Mouse (Mus musculus) embryonic facial prominence, embryonic 10.5 days (tissue): ENCODE results near the gene Lmf1. TPM values are rescaled to one million over a fixed set of nuclear protein-coding genes. Genes with fewer than 3 reads are reported as not detected.
A peak's percentile ranks its signal among the peaks of the same experiment; 100 is the strongest.

Source experiments
- DNase-seq: peaks from one replicate; pipeline ENCODE4 v3.0.0-alpha.2; 2017; ENCODE audit warnings: low spot score
- H3K27ac ChIP-seq: fragments of 300-500 bp; sonication (generic); replicated peaks from 2 replicates; pipeline ENCODE4 v1.5.1; 2016; ENCODE audit warnings: mild to moderate bottlenecking
- H3K27me3 ChIP-seq: fragments of 300-500 bp; sonication (generic); replicated peaks from 2 replicates; pipeline ENCODE4 v1.6.1; 2016; ENCODE audit warnings: low read depth, mild to moderate bottlenecking; ENCODE audit not compliant: poor library complexity, severe bottlenecking
- H3K36me3 ChIP-seq: fragments of 300-500 bp; sonication (generic); replicated peaks from 2 replicates; pipeline ENCODE4 v1.6.1; 2016; ENCODE audit warnings: mild to moderate bottlenecking, moderate library complexity
- H3K4me1 ChIP-seq: fragments of 300-500 bp; sonication (generic); 2 replicates; pipeline ENCODE4 v1.6.1; 2016
- H3K4me3 ChIP-seq: fragments of 300-500 bp; sonication (generic); 2 replicates; pipeline ENCODE4 v1.5.1; 2016; ENCODE audit warnings: mild to moderate bottlenecking, moderate library complexity
- H3K9me3 ChIP-seq: fragments of 300-500 bp; sonication (generic); 2 replicates; pipeline ENCODE4 v1.6.1; 2016; ENCODE audit warnings: mild to moderate bottlenecking
- WGBS: fragments of 180-500 bp; shearing (Covaris S2); methylation state at CpG from one replicate; pipeline ENCODE4 v1.1.7; 2016; 5-methylcytosine and 5-hydroxymethylcytosine counted together
- polyA plus RNA-seq: library from polyadenylated mRNA; unstranded; fragments of >200 nt; fragmentation: Nextera tagmentation; extraction: Ambion mirVana; gene quantifications from 2 replicates; pipeline ENCODE4 v1.2.1, GENCODE M21; 2016

Lmf1 gene
- polyA plus RNA-seq, 1 experiment from 2014 or later: 26.3 TPM

- under 1% methylated on average over 61 of the region's 61 CpGs for WGBS
- Histone ChIP-seq H3K4me3 (peak within 1 kb of the TSS; percentile 67), H3K4me1 (peaks cover 70% of the 10 kb centered on the region), H3K27ac (peak within 1 kb of the TSS; percentile 81), H3K9me3 (no peaks in the 10 kb centered on the region), H3K27me3 (peaks cover 84% of the 10 kb centered on the region), H3K36me3 (peaks cover 11% of the 10 kb centered on the region)
- peak; percentile 95 for DNase-seq
Measured at GRCm38 (mm10) chr17:25570648-25571452, 8.0 kb upstream of the Lmf1 start, which contains the start of gene Sox8. TSS of gene Sox8 (minus strand) at chr17:25570686.

- no peak for DNase-seq
- 3% methylated on average over 8 of the region's 8 CpGs for WGBS
- H3K36me3 ChIP-seq: peaks cover 11% of the 10 kb centered on the region
- H3K4me1 ChIP-seq: peaks cover 66% of the 10 kb centered on the region
- H3K27ac ChIP-seq: peak overlapping the region; percentile 81
- no peaks in the 10 kb centered on the region for H3K9me3 ChIP-seq
- peaks cover 82% of the 10 kb centered on the region for H3K27me3 ChIP-seq
- peak overlapping the region; percentile 67 for H3K4me3 ChIP-seq
Measured at GRCm38 (mm10) chr17:25571453-25571820, 7.4 kb upstream of the Lmf1 start.

- peaks cover 4% of the 10 kb centered on the region; the same call in 1 of the 2 replicates for H3K36me3 ChIP-seq
- no peaks in the 10 kb centered on the region for H3K9me3 ChIP-seq
- H3K4me1 ChIP-seq: peaks cover 55% of the 10 kb centered on the region
- 78% methylated on average over 12 of the region's 12 CpGs for WGBS
- DNase-seq: no peak
- peaks cover 54% of the 10 kb centered on the region for H3K27me3 ChIP-seq
- H3K27ac ChIP-seq: no peak overlapping the region
- no peak overlapping the region for H3K4me3 ChIP-seq
Measured at GRCm38 (mm10) chr17:25575208-25575971, 3.5 kb upstream of the Lmf1 start.

GRCm38 (mm10) chr17:25576034-25576433 is 2.9 kb upstream of the Lmf1 start:
- peaks cover 9% of the 10 kb centered on the region; the same call in 1 of the 2 replicates for H3K36me3 ChIP-seq
- no peaks in the 10 kb centered on the region for H3K9me3 ChIP-seq
- no peak overlapping the region for H3K4me3 ChIP-seq
- no peak for DNase-seq
- H3K4me1 ChIP-seq: peaks cover 49% of the 10 kb centered on the region
- 67% methylated on average over 2 of the region's 2 CpGs for WGBS
- peaks cover 53% of the 10 kb centered on the region for H3K27me3 ChIP-seq
- no peak overlapping the region for H3K27ac ChIP-seq

- peaks cover 45% of the 10 kb centered on the region for H3K4me1 ChIP-seq
- no peak overlapping the region for H3K27ac ChIP-seq
- no peaks in the 10 kb centered on the region for H3K9me3 ChIP-seq
- H3K27me3 ChIP-seq: peaks cover 43% of the 10 kb centered on the region
- WGBS: 22% methylated on average over 6 of the region's 6 CpGs
- 0 out of 2 replicates have a peak overlapping the region, but pooled peaks have one; percentile 1 for H3K4me3 ChIP-seq
- no peak for DNase-seq
- peaks cover 9% of the 10 kb centered on the region; the same call in 1 of the 2 replicates for H3K36me3 ChIP-seq
Measured at GRCm38 (mm10) chr17:25577263-25577662, 1.6 kb upstream of the Lmf1 start.

- Histone ChIP-seq H3K9me3 (no peaks in the 10 kb centered on the region), H3K4me1 (peaks cover 45% of the 10 kb centered on the region), H3K27me3 (peaks cover 39% of the 10 kb centered on the region), H3K4me3 (no peak overlapping the region), H3K36me3 (peaks cover 9% of the 10 kb centered on the region; the same call in 1 of the 2 replicates), H3K27ac (no peak overlapping the region)
- WGBS: 39% methylated on average over 2 of the region's 2 CpGs
- no peak for DNase-seq
Measured at GRCm38 (mm10) chr17:25577702-25578101, 1.2 kb upstream of the Lmf1 start.

- H3K27ac ChIP-seq: peak overlapping the region; percentile 91
- H3K9me3 ChIP-seq: no peaks in the 10 kb centered on the region
- peaks cover 10% of the 10 kb centered on the region for H3K36me3 ChIP-seq
- DNase-seq: no peak
- peaks cover 21% of the 10 kb centered on the region for H3K27me3 ChIP-seq
- peaks cover 53% of the 10 kb centered on the region for H3K4me1 ChIP-seq
- H3K4me3 ChIP-seq: peak overlapping the region; percentile 76
- 7% methylated on average over 21 of the region's 21 CpGs for WGBS
Measured at GRCm38 (mm10) chr17:25579332-25580047, 605 bp downstream of the Lmf1 start.

GRCm38 (mm10) chr17:25582076-25582475 is 3.2 kb downstream of the Lmf1 start:
- H3K4me1 ChIP-seq: peaks cover 48% of the 10 kb centered on the region
- 86% methylated on average over 8 of the region's 8 CpGs for WGBS

GRCm38 (mm10) chr17:25583099-25583498 is 4.2 kb downstream of the Lmf1 start:
- Histone ChIP-seq H3K36me3 (peaks cover 46% of the 10 kb centered on the region), H3K27me3 (no peaks in the 10 kb centered on the region), H3K4me1 (peaks cover 41% of the 10 kb centered on the region), H3K4me3 (no peak overlapping the region), H3K27ac (no peak overlapping the region), H3K9me3 (no peaks in the 10 kb centered on the region)
- 78% methylated on average over 4 of the region's 4 CpGs for WGBS
- no peak for DNase-seq

More at GRCm38 (mm10) chr17:25582076-25582475, 3.2 kb downstream of the Lmf1 start:
- peaks cover 36% of the 10 kb centered on the region for H3K36me3 ChIP-seq
- DNase-seq: no peak
- H3K27me3 ChIP-seq: peaks cover 7% of the 10 kb centered on the region
- peak overlapping the region; percentile 41; the same call in 1 of the 2 replicates for H3K27ac ChIP-seq
- H3K4me3 ChIP-seq: no peak overlapping the region
- H3K9me3 ChIP-seq: no peaks in the 10 kb centered on the region

GRCm38 (mm10) chr17:25583858-25584257 is 5.0 kb downstream of the Lmf1 start:
- Histone ChIP-seq H3K27ac (no peak overlapping the region), H3K4me1 (peaks cover 34% of the 10 kb centered on the region), H3K9me3 (no peaks in the 10 kb centered on the region), H3K4me3 (no peak overlapping the region), H3K27me3 (no peaks in the 10 kb centered on the region), H3K36me3 (peaks cover 54% of the 10 kb centered on the region)
- DNase-seq: no peak
- WGBS: 92% methylated on average over 8 of the region's 8 CpGs

GRCm38 (mm10) chr17:25584646-25585045 is 5.8 kb downstream of the Lmf1 start:
- Histone ChIP-seq H3K36me3 (peaks cover 61% of the 10 kb centered on the region), H3K27ac (no peak overlapping the region), H3K9me3 (no peaks in the 10 kb centered on the region), H3K27me3 (no peaks in the 10 kb centered on the region), H3K4me3 (no peak overlapping the region), H3K4me1 (peaks cover 30% of the 10 kb centered on the region)
- 90% methylated on average over 9 of the region's 9 CpGs for WGBS
- DNase-seq: no peak

- 94% methylated on average over 6 of the region's 6 CpGs for WGBS
- peaks cover 76% of the 10 kb centered on the region for H3K36me3 ChIP-seq
Measured at GRCm38 (mm10) chr17:25590068-25590467, 11.2 kb downstream of the Lmf1 start.

More at GRCm38 (mm10) chr17:25590068-25590467, 11.2 kb downstream of the Lmf1 start:
- H3K27me3 ChIP-seq: peaks cover 9% of the 10 kb centered on the region; the same call in 1 of the 2 replicates
- no peak overlapping the region for H3K4me3 ChIP-seq
- H3K4me1 ChIP-seq: peaks cover 34% of the 10 kb centered on the region
- H3K9me3 ChIP-seq: peaks cover 8% of the 10 kb centered on the region; the same call in 1 of the 2 replicates
- DNase-seq: no peak
- no peak overlapping the region for H3K27ac ChIP-seq
